Comparison of ENCODE assay signal across 23 mouse cellular contexts in the genomic region with DNA sequence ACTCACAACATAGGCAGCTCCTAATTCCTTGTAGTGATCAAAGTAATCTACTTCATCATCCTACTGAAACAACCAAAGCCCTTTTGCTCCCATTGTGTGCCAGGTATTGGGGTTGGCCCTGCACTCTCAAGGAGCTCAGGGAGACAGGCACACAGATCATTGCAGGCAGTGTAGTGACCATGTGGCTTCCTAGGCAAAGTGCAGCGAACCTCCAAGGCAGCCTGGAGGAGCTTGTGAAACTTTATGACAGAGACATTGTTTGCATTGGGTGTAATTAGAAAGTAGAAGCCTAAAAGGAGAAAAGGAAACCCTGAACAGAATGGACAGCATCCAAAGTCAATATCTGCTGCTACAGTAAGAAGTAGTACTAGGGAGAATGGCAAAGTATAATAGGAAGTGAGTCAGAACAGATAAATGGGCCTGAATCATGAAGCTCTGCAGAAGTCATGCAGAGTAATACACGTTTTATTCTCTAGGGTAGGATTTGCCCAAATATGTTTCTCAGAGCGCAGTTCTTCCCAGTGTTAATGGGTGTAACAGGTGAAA. TPM values are rescaled to one million over a fixed set of nuclear protein-coding genes. Genes with fewer than 3 reads are reported as not detected.
DNase-seq lines count a peak whose midpoint lies in the region; ATAC-seq and TF ChIP-seq lines count a peak whose summit lies in the region.
"Had no signal": no experiment of that assay in that cellular context is flagged by ENCODE, and none has a peak within 500 bp of the region (broad histone marks: within the 10 kb centered on the region; RNA-seq: fewer than 3 reads in every experiment).

No protein-coding gene starts in this region.

- CTCF ChIA-PET in Patski (lab: Charles Lee), result interaction anchor here (0.8 to 2.6 kb wide), 6 partner anchors 10 to 288 kb away, joined by 3 to 8 read pairs (median 6); no protein-coding TSS in a partner anchor

- H3K4me3 ChIP-seq in heart, embryonic 15.5 days, result no peak overlapping the region
- H3K4me3 ChIP-seq in intestine, postnatal 0 days (ENCODE audit: low read depth, low read length), result no peak overlapping the region
- H3K4me3 ChIP-seq: embryonic facial prominence, embryonic 13.5 days; heart, adult 2 months; hindbrain, embryonic 10.5 days; left cerebral cortex, adult 2 months; liver, embryonic 13.5 days; lung, embryonic 15.5 days; midbrain, embryonic 10.5 days; neural tube, embryonic 13.5 days had no signal

- no peaks in the 10 kb centered on the region for H3K27me3 ChIP-seq in heart, embryonic 15.5 days
- no peaks in the 10 kb centered on the region for H3K27me3 ChIP-seq in Patski
- H3K27me3 ChIP-seq in intestine, postnatal 0 days (replicated peaks; ENCODE audit: control insufficient read depth, insufficient read depth, low read length), result no peaks in the 10 kb centered on the region
- H3K27me3 ChIP-seq: embryonic facial prominence, embryonic 13.5 days; liver, embryonic 13.5 days; lung, embryonic 15.5 days; neural tube, embryonic 13.5 days had no signal

- TF ChIP-seq CTCF in Patski (IDR thresholded peaks at IDR 0.05), result no peak
- no peak for TF ChIP-seq CTCF in intestine, postnatal 0 days (IDR thresholded peaks at IDR 0.05; ENCODE audit: low read depth)

- WGBS in heart, embryonic 15.5 days, result 57% methylated on average over 3 of the region's 3 CpGs
- WGBS in intestine, postnatal 0 days, result 45% methylated on average over 3 of the region's 3 CpGs

- no peaks in the 10 kb centered on the region for H3K36me3 ChIP-seq in heart, embryonic 15.5 days
- no peaks in the 10 kb centered on the region for H3K36me3 ChIP-seq in intestine, postnatal 0 days (ENCODE audit: control insufficient read depth, insufficient read depth)
- H3K36me3 ChIP-seq: G1E; liver, embryonic 13.5 days; lung, embryonic 15.5 days had no signal

- no peak overlapping the region for H3K4me2 ChIP-seq in heart, embryonic 15.5 days
- no peak overlapping the region for H3K4me2 ChIP-seq in intestine, postnatal 0 days (replicated peaks; ENCODE audit: low read depth)
- H3K4me2 ChIP-seq: embryonic facial prominence, embryonic 13.5 days; liver, embryonic 13.5 days; lung, embryonic 15.5 days; neural tube, embryonic 13.5 days had no signal

- POLR2A ChIA-PET in Patski (lab: Charles Lee), result interaction anchor here (0.9 to 1.0 kb wide), 2 partner anchors 27 to 31 kb away, joined by 3 to 4 read pairs; a partner anchor contains a TSS

- DNase-seq in heart, adult 11 months, result no peak
- DNase-seq in 3T3-L1 (ENCODE audit: low read depth, low spot score) (peak; percentile 87), Patski (ENCODE audit: low read depth, low spot score) (peak; percentile 55)
- no peak for DNase-seq in thymus, postnatal 14 days
- no peak for DNase-seq in ovary, adult 18-20 months (ENCODE audit: low spot score)
- DNase-seq: adrenal gland, postnatal 14 days; cerebellum, adult 2 months; gastrocnemius, postnatal 10 days; heart, adult 2 months; liver, embryonic 13.5 days; right cerebral cortex, postnatal 25 days; thymus, postnatal 36 days had no signal

- no peak overlapping the region for H3K9ac ChIP-seq in heart, embryonic 15.5 days
- H3K9ac ChIP-seq in intestine, postnatal 0 days (ENCODE audit: low read depth, low read length), result no peak overlapping the region
- H3K9ac ChIP-seq: embryonic facial prominence, embryonic 13.5 days; liver, embryonic 13.5 days; lung, embryonic 15.5 days; neural tube, embryonic 13.5 days had no signal

- 0 out of 2 replicates have a peak, but pooled peaks have one; percentile 39 for ATAC-seq in heart, embryonic 15.5 days (replicated peaks; ENCODE audit: insufficient number of reproducible peaks, insufficient read depth, low FRiP score, low read depth)
- peak; percentile 94 for ATAC-seq in Patski
- peak; percentile 84 for ATAC-seq in intestine, postnatal 0 days

- H3K9me3 ChIP-seq in heart, embryonic 15.5 days (replicated peaks), result no peaks in the 10 kb centered on the region
- no peaks in the 10 kb centered on the region for H3K9me3 ChIP-seq in intestine, postnatal 0 days (ENCODE audit: control insufficient read depth)
- H3K9me3 ChIP-seq: embryonic facial prominence, embryonic 13.5 days; G1E; hindbrain, embryonic 10.5 days; liver, embryonic 13.5 days; lung, embryonic 15.5 days; midbrain, embryonic 10.5 days; neural tube, embryonic 13.5 days had no signal

- in situ Hi-C loops in Patski (cut with MboI; ENCODE audit: low pct_unique_long_range_greater_than_20kb), result no loop called here

- no peak overlapping the region for H3K27ac ChIP-seq in heart, embryonic 15.5 days
- no peak overlapping the region for H3K27ac ChIP-seq in intestine, postnatal 0 days (ENCODE audit: low read depth, low read length)
- H3K27ac ChIP-seq: embryonic facial prominence, embryonic 13.5 days; heart, adult 2 months; hindbrain, embryonic 10.5 days; left cerebral cortex, adult 2 months; liver, embryonic 13.5 days; lung, embryonic 15.5 days; midbrain, embryonic 10.5 days; neural tube, embryonic 13.5 days had no signal

- 0 out of 2 replicates have a peak, but pooled peaks cover 2% of the 10 kb centered on the region for H3K4me1 ChIP-seq in heart, embryonic 15.5 days (replicated peaks)
- no peaks in the 10 kb centered on the region for H3K4me1 ChIP-seq in intestine, postnatal 0 days (replicated peaks; ENCODE audit: control insufficient read depth, insufficient read depth, low read length)
- H3K4me1 ChIP-seq: embryonic facial prominence, embryonic 13.5 days; hindbrain, embryonic 10.5 days; liver, embryonic 13.5 days; lung, embryonic 15.5 days; midbrain, embryonic 10.5 days; neural tube, embryonic 13.5 days had no signal

RNA-seq across cellular contexts. Expression of a gene that starts 9.1 kb away (rescaled TPM):
- 0.28 and 0.33 TPM in 2 replicates for polyA plus RNA-seq in heart, embryonic 15.5 days (2015; fragmentation: Nextera tagmentation; extraction: Ambion mirVana)
- 0.21 TPM for polyA plus RNA-seq in Patski (2021)
- 0.12 and 0.18 TPM in 2 replicates for polyA plus RNA-seq in intestine, postnatal 0 days (2015; fragmentation: Nextera tagmentation; extraction: Ambion mirVana)
- polyA plus RNA-seq: G1E; liver, embryonic 13.5 days had no signal

RNA-seq across cellular contexts. Expression of a gene that starts 28.8 kb away (rescaled TPM):
- 0.10 and 0.24 TPM in 2 replicates for polyA plus RNA-seq in heart, embryonic 15.5 days (2015; fragmentation: Nextera tagmentation; extraction: Ambion mirVana)
- polyA plus RNA-seq in Patski (2021), result 0.89 TPM
- 0.05 and 0.12 TPM in 2 replicates for polyA plus RNA-seq in intestine, postnatal 0 days (2015; fragmentation: Nextera tagmentation; extraction: Ambion mirVana)

RNA-seq across cellular contexts. Expression of a gene that starts 30.8 kb away (rescaled TPM):
- polyA plus RNA-seq in heart, embryonic 15.5 days (2015; fragmentation: Nextera tagmentation; extraction: Ambion mirVana), result 26.2 and 37.2 TPM in 2 replicates
- polyA plus RNA-seq in Patski (2021), result 19.8 TPM
- 13.0 and 13.4 TPM in 2 replicates for polyA plus RNA-seq in intestine, postnatal 0 days (2015; fragmentation: Nextera tagmentation; extraction: Ambion mirVana)

RNA-seq across cellular contexts. Expression of a gene that starts 33.9 kb away (rescaled TPM):
- 0.28 and 0.31 TPM in 2 replicates for polyA plus RNA-seq in heart, embryonic 15.5 days (2015; fragmentation: Nextera tagmentation; extraction: Ambion mirVana)
- 0.12 TPM for polyA plus RNA-seq in Patski (2021)
- polyA plus RNA-seq in intestine, postnatal 0 days (2015; fragmentation: Nextera tagmentation; extraction: Ambion mirVana), result 29.7 and 32.4 TPM in 2 replicates
- polyA plus RNA-seq: cerebellum, adult 2 months; forebrain, embryonic 11.5 days; frontal cortex, adult 2 months; G1E had no signal

RNA-seq across cellular contexts. Expression of a gene that starts 49.9 kb away (rescaled TPM):
- polyA plus RNA-seq in heart, embryonic 15.5 days (2015; fragmentation: Nextera tagmentation; extraction: Ambion mirVana), result 14.3 and 16.9 TPM in 2 replicates
- polyA plus RNA-seq in Patski (2021), result 52.2 TPM
- polyA plus RNA-seq in intestine, postnatal 0 days (2015; fragmentation: Nextera tagmentation; extraction: Ambion mirVana), result 20.5 and 22.6 TPM in 2 replicates
- polyA plus RNA-seq: G1E had no signal

Comparison
In these comparisons a context has a peak if more than half of its experiments do, and no peak if none do; other contexts are left out.
1. ATAC-seq: peak in every context shown above with its lines; median percentile 94 in Patski; 84 in intestine, postnatal 0 days; 39 in heart, embryonic 15.5 days.
2. DNase-seq: peak in 3T3-L1 (single experiment) and Patski (single experiment); none in heart, adult 11 months (single experiment), thymus, postnatal 14 days (single experiment) and ovary, adult 18-20 months (single experiment).